Mouse (Mus musculus) ES-Bruce4 (cell line): ENCODE data around the gene Asb2. TPM values are rescaled to one million over a fixed set of nuclear protein-coding genes. Genes with fewer than 3 reads are reported as not detected.
A peak's percentile ranks its signal among the peaks of the same experiment; 100 is the strongest.

Experiments
- H3K27ac ChIP-seq: 2 replicates; pipeline ENCODE4 v1.5.1; 2012; ENCODE audit warnings: low read length, inconsistent platforms; ENCODE audit not compliant: insufficient read depth
- H3K27me3 ChIP-seq: 2 replicates; pipeline ENCODE4 v1.6.1; 2012; ENCODE audit warnings: mild to moderate bottlenecking, low read length, inconsistent platforms; ENCODE audit not compliant: control insufficient read depth, poor library complexity, insufficient read depth, severe bottlenecking
- H3K36me3 ChIP-seq: 2 replicates; pipeline ENCODE4 v1.6.1; 2012; ENCODE audit warnings: inconsistent platforms, mild to moderate bottlenecking, low read length, moderate library complexity; ENCODE audit not compliant: control insufficient read depth, poor library complexity, insufficient read depth, severe bottlenecking
- H3K4me1 ChIP-seq: one replicate; pipeline ENCODE4 v1.8.1; 2011; ENCODE audit warnings: low read length; ENCODE audit not compliant: control insufficient read depth, insufficient read depth
- H3K4me3 ChIP-seq: 2 replicates; pipeline ENCODE4 v1.5.1; 2011; ENCODE audit warnings: low read depth, mild to moderate bottlenecking, low read length
- H3K9ac ChIP-seq: 2 replicates; pipeline ENCODE4 v1.6.1; 2012; ENCODE audit warnings: low read depth, mild to moderate bottlenecking, inconsistent platforms; ENCODE audit not compliant: poor library complexity, severe bottlenecking
- H3K9me3 ChIP-seq: replicated peaks from 2 replicates; pipeline ENCODE4 v1.6.1; 2012; ENCODE audit warnings: mild to moderate bottlenecking, low read length, inconsistent platforms; ENCODE audit not compliant: control insufficient read depth, poor library complexity, insufficient read depth, severe bottlenecking
- CTCF ChIP-seq: IDR thresholded peaks from one replicate; pipeline ENCODE4 v1.8.1; 2011; ENCODE audit warnings: low read depth, low read length
- EP300 ChIP-seq: IDR thresholded peaks from 2 replicates; pipeline ENCODE4 v1.6.1; 2011; ENCODE audit warnings: low read depth, low read length; ENCODE audit not compliant: insufficient read depth
- POLR2A ChIP-seq: IDR thresholded peaks from one replicate; pipeline ENCODE4 v1.8.1; 2011; ENCODE audit warnings: low read length; ENCODE audit not compliant: insufficient read depth
- polyA plus RNA-seq: library from polyadenylated mRNA; stranded (reverse); fragments of >200 nt; gene quantifications from 2 replicates; pipeline ENCODE4 v1.2.4, GENCODE M21; 2011; ENCODE audit warnings: low read depth; ENCODE audit not compliant: missing spikeins, insufficient read depth, insufficient read length

Asb2 gene
- polyA plus RNA-seq, 1 experiment, result not detected

GRCm38 (mm10) chr12:103331491-103331890 lies 24.3 kb downstream of the Asb2 start:
- H3K27ac ChIP-seq, result no peak overlapping the region
- H3K4me1 ChIP-seq, result no peaks in the 10 kb centered on the region
- no peak overlapping the region for H3K9ac ChIP-seq
- H3K27me3 ChIP-seq, result no peaks in the 10 kb centered on the region
- no peak for TF ChIP-seq CTCF
- TF ChIP-seq EP300, result no peak
- TF ChIP-seq POLR2A, result no peak
- no peak overlapping the region for H3K4me3 ChIP-seq
- H3K36me3 ChIP-seq, result no peaks in the 10 kb centered on the region
- H3K9me3 ChIP-seq, result no peaks in the 10 kb centered on the region

- Histone ChIP-seq H3K27ac (no peak overlapping the region), H3K4me1 (no peaks in the 10 kb centered on the region), H3K36me3 (no peaks in the 10 kb centered on the region), H3K9me3 (no peaks in the 10 kb centered on the region), H3K4me3 (no peak overlapping the region), H3K27me3 (no peaks in the 10 kb centered on the region), H3K9ac (no peak overlapping the region)
- TF ChIP-seq CTCF (no peak), POLR2A (no peak), EP300 (no peak)
Observed at GRCm38 (mm10) chr12:103328448-103329191, 27.2 kb downstream of the Asb2 start.

- TF ChIP-seq POLR2A, result no peak
- TF ChIP-seq EP300, result no peak
- TF ChIP-seq CTCF, result no peak
- no peaks in the 10 kb centered on the region for H3K27me3 ChIP-seq
Observed at GRCm38 (mm10) chr12:103327107-103327506, 28.7 kb downstream of the Asb2 start.

GRCm38 (mm10) chr12:103326569-103326968 lies 29.2 kb downstream of the Asb2 start:
- Histone ChIP-seq H3K9me3 (no peaks in the 10 kb centered on the region), H3K4me3 (no peak overlapping the region), H3K9ac (no peak overlapping the region), H3K27me3 (no peaks in the 10 kb centered on the region), H3K27ac (no peak overlapping the region), H3K4me1 (no peaks in the 10 kb centered on the region), H3K36me3 (no peaks in the 10 kb centered on the region)
- TF ChIP-seq POLR2A (no peak), EP300 (no peak), CTCF (no peak)

More at GRCm38 (mm10) chr12:103327107-103327506, 28.7 kb downstream of the Asb2 start:
- Histone ChIP-seq H3K27ac (no peak overlapping the region), H3K4me3 (no peak overlapping the region), H3K36me3 (no peaks in the 10 kb centered on the region), H3K4me1 (no peaks in the 10 kb centered on the region), H3K9ac (no peak overlapping the region), H3K9me3 (no peaks in the 10 kb centered on the region)

GRCm38 (mm10) chr12:103325156-103325857 lies 30.5 kb downstream of the Asb2 start:
- Histone ChIP-seq H3K27ac (no peak overlapping the region), H3K4me1 (no peaks in the 10 kb centered on the region), H3K9me3 (no peaks in the 10 kb centered on the region), H3K36me3 (no peaks in the 10 kb centered on the region), H3K9ac (no peak overlapping the region), H3K27me3 (no peaks in the 10 kb centered on the region), H3K4me3 (peak overlapping the region; percentile 38)
- TF ChIP-seq CTCF (peak; percentile 95), POLR2A (no peak), EP300 (0 out of 2 replicates have a peak, but pooled peaks have one; percentile 59)

- H3K9me3 ChIP-seq, result no peaks in the 10 kb centered on the region
- H3K4me3 ChIP-seq, result no peak overlapping the region
- TF ChIP-seq POLR2A, result no peak
- peak; percentile 63 for TF ChIP-seq CTCF
- no peak for TF ChIP-seq EP300
- no peaks in the 10 kb centered on the region for H3K4me1 ChIP-seq
- H3K27ac ChIP-seq, result no peak overlapping the region
- no peak overlapping the region for H3K9ac ChIP-seq
- no peaks in the 10 kb centered on the region for H3K27me3 ChIP-seq
- no peaks in the 10 kb centered on the region for H3K36me3 ChIP-seq
Observed at GRCm38 (mm10) chr12:103322801-103323200, 33.0 kb downstream of the Asb2 start.
